Mouse (Mus musculus) left cerebral cortex, adult 18-20 months (tissue): ENCODE results near the gene Foxred1. TPM values are rescaled to one million over a fixed set of nuclear protein-coding genes. Genes with fewer than 3 reads are reported as not detected.

Experiments
- DNase-seq, 2 experiments: peaks; one replicate each; pipeline ENCODE4 v3.0.0; 2021 to 2022; ENCODE audit warnings: low spot score in 2 of 2, mixed read lengths in 1 of 2
- long read RNA-seq, 2 experiments: library from polyadenylated mRNA; stranded (forward); transcript quantifications; one replicate each; pipeline ENCODE4 v2.0.0; 2021
- total RNA-seq, 2 experiments: library from RNA; stranded (reverse); gene quantifications; 2 replicates each; pipeline ENCODE4 v1.2.3; 2021

Gene Foxred1
- 10 to 100 TPM; 29.7 to 36.0 TPM for total RNA-seq
- long read RNA-seq, experiment 1, transcript Foxred1-202 (11 exons, 2,289 nt), result major isoform, 23 of 66 reads
- long read RNA-seq, experiment 1, partial matches to known transcripts, result 6 of 66 reads
- long read RNA-seq, experiment 1, other reads (novel, unspliced or antisense), result 34 of 66 reads
- long read RNA-seq, experiment 2, transcript Foxred1-202 (11 exons, 2,289 nt), result major isoform, 11 of 32 reads
- long read RNA-seq, experiment 2, partial matches to known transcripts, result 1 of 32 reads
- long read RNA-seq, experiment 2, other reads (novel, unspliced or antisense), result 20 of 32 reads

GRCm38 (mm10) chr9:35210542-35211474 lies at the start of gene Foxred1:
Foxred1 (minus strand) TSS chr9:35211055.
- peak; percentile 99 for DNase-seq

- DNase-seq, result no peak
These were observed 46.5 kb upstream of the Foxred1 start for GRCm38 (mm10) chr9:35257365-35257764.

DNA sequence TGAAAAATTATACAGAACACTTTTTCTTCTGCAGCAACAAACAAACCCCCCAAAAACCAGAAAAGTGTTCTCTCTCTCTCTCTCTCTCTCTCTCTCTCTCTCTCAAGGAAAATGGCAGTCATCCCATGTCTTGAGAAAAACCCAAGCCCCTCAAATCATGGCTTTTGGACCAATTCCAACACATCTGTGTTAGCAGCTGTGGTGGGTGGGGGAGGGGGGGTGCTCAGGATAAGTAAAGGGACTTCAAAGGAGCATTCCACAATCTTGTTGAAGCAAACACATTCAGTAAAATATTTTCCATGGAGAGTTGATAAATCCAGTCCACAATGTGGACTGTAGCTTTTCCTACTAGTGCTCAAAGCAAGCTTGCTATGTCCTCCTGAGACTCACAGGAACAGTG lies 38.6 kb upstream of the Foxred1 start:
- DNase-seq, result no peak

GRCm38 (mm10) chr9:35247405-35247804 lies 36.5 kb upstream of the Foxred1 start:
- no peak for DNase-seq

GRCm38 (mm10) chr9:35239734-35240133 lies 28.9 kb upstream of the Foxred1 start:
- no peak for DNase-seq

DNA sequence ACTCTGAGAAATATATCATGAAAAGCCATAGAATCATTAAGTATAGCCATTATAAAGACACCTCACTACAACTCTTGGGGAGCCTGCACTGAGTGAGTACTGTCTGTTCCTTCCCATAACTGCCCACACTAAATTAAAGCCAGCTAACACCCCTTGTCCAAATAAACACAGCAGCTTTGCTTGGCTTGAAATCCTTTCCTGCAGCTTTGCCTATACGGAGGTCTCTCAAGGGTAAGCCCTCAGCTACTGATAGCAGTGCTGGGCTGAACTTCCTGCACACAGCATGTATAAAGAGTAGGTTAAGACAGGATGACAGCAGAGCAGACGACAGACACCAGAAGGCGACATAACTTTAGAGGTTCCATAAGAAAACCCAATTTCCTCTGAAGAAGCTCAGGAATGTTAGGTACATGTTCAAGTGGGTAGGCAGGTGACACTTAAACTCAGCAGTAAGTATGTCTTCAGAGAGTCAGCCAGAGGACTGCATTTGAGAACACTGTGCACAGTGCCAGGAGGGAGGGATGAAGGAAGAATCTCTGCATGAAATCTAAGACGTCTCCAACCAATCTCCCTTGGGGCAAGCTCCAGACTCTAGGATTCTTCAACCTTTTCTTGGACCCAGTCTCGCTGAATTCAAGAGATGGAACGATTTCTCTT lies 28.2 kb upstream of the Foxred1 start:
- no peak for DNase-seq

- DNase-seq, result no peak
These were observed 27.5 kb upstream of the Foxred1 start for GRCm38 (mm10) chr9:35238371-35238770.

GRCm38 (mm10) chr9:35235996-35236395 lies 25.1 kb upstream of the Foxred1 start:
- DNase-seq, result peak in 1 of 2 experiments; percentile 8

GRCm38 (mm10) chr9:35228671-35229070 lies 17.8 kb upstream of the Foxred1 start:
- DNase-seq, result no peak

- no peak for DNase-seq
These were observed 12.6 kb upstream of the Foxred1 start for GRCm38 (mm10) chr9:35223466-35223865.

DNA sequence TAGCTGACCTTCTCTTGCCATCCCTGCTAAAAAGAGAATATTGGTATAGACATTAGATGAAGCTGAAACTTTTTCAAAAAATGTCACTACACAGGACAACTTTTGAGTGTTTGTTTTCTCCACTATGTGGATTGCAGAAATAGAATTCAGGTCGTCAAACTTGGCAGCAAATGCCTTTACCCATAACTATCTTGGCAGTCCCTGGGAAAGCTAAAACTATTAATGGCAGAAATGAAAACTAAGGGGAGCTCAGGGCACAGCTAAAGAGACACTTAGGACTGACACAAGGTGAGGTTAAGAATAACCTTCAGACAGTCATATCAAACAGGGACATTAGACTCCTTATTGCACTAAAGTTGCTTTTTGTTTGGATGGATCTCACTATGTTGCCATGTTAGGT lies 7.1 kb upstream of the Foxred1 start:
- DNase-seq, result no peak

DNA sequence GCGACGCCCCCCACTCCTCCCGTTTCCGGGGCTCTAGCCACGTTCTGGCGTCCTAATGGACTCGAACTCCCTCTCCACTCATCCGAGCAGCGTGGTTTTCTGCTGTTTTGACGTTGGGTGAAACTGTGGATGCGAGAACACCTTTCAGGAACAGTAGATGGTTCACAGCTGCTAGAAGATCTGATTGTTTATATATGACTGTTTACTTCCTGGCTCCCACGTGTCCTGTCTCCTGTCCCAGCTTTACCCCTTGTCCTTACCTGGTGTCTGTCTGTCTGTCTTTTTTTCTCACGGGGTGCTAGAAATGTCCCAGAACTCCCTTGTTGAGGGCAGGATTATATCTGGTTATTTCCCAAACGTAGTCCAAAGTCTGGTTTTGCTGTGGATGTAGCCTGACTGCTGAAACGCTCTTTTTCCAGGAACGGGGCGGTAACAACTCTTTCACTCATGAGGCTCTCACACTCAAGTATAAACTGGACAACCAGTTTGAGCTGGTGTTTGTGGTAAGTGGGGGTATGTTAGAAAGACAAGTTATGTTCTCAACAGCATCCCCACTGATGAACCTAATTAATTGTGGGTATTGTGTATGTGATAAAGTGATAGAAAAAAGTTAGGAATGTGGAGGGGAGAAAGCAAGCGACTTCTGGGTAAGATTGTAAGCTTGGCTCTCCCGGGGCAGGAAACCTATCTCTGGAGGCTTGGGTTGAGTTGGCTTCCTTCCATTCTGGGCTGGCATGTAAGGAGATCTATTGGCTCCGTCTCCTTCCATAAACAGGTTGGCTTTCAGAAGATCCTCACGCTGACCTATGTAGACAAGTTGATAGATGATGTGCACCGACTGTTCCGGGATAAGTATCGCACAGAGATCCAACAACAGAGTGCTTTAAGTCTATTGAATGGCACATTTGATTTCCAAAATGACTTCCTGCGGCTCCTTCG lies 987 bp upstream of the Foxred1 start:
- DNase-seq, result no peak

GRCm38 (mm10) chr9:35204421-35204820 lies 6.4 kb downstream of the Foxred1 start:
- DNase-seq, result no peak

GRCm38 (mm10) chr9:35203536-35203935 lies 7.3 kb downstream of the Foxred1 start:
- DNase-seq, result no peak

DNA sequence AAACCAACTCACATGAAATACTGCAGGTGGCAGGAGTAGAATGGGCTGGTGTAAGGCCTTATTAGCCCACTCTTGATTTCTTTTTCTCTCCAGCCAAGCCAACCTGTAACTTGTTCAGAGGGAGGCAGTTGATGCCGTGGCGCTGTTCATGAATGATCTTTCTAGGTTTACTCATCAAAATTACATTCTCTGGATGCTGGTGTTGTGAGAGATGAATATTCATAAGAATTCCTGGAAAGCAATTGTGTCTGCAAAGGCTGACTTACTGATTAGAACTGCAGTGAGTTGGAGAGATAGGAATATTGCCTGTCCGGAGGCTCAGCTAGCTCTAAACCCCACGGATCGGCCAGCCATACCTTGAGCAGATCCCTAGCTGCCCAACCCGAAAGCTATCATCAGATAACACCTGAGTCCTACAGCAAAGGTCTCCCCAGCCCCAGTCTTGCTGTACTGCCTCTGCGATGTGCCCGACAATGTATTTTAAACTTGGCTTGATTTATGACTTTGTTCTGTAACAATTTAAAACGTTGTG lies 10.3 kb downstream of the Foxred1 start:
- DNase-seq, result no peak

DNA sequence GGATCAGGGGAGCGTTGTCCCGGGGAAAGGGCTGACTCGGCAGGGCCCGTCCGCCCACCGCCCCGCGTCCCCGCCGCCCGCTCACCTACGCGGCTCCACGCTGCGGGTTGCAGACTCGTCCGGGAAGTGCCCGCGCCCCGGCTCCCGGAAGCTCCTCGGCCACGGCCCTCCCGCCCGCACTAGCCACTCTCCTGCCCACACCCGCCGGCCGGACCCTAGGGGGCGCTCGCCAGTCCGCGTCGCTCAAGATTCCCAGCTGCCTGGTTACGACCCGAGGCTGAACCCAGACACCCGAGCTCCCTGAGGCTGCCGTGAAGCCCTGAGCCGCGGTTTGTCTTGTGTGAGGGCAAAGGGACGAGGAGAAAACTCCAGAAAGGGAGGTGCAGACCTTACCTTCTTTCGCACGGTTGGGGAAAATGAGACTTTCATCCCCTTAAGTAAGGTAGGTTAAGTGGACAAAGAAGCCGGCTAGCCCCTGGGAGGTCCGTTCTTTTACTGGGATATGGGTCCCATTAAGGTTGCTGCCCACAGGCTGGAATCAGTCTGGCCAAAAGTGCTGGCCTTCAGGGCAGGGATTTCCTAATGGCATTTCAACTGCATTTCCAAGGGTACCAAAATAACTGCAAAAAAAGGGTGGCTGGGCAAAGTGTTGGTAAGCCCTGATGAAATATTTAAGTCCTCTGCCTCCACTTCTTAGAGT lies 10.9 kb downstream of the Foxred1 start, which contains the start of the genes Srpr and Tirap:
Gene Srpr (plus strand): TSS at position 404 of the 700 bp plus-strand sequence.
Gene Tirap (minus strand): TSS at position 520 of the 700 bp plus-strand sequence.
- peak; percentile 81 to 82 for DNase-seq

GRCm38 (mm10) chr9:35198945-35199771 lies 11.7 kb downstream of the Foxred1 start:
- no peak for DNase-seq

DNA sequence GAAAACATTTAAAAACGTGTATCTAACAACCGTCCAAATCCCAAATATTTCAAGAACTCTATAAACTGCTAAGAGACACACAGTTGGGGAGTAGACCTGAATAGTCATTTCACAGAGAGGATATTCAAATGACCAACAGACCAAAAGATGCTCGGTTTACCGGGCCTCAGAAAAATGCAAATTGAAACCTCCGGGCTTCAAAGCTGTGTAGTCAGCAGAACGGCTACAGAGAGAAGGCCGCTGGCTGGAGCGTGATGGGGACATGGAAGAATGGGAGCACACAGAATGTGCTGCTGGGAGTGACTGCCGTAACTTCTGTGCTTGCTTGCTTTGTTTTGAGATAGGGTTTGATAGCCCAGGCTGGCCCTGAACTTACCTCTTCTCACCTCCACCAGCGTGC lies 12.5 kb downstream of the Foxred1 start:
- no peak for DNase-seq

- DNase-seq, result no peak
These were observed 13.2 kb downstream of the Foxred1 start for GRCm38 (mm10) chr9:35197625-35198024.
